18 mouse cellular contexts compared by ENCODE assay signal in the genomic region with DNA sequence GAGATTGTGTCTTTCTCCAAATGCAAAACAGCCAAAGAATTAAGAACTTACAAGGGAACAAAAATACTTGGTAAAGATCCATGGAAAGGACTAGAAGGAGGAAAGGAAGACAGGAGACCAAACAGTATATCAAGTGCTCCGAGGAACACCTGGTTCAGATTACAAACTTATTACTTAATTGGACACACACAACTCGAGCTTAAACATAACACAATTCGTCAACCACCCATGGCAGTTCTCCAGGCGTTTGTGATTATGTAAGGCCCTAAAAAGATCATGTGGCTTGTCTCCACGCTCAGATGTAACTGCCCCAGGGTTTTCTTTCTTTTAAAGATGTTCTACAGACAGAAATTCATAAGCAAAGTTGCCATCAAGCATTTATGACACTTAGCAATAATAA. TPM values are rescaled to one million over a fixed set of nuclear protein-coding genes. Genes with fewer than 3 reads are reported as not detected.
A peak's percentile ranks its signal among the peaks of the same experiment; 100 is the strongest.
DNase-seq lines count a peak whose midpoint lies in the region; ATAC-seq and TF ChIP-seq lines count a peak whose summit lies in the region.
"Had no signal": no experiment of that assay in that cellular context is flagged by ENCODE, and none has a peak within 500 bp of the region (broad histone marks: within the 10 kb centered on the region; RNA-seq: fewer than 3 reads in every experiment).

No protein-coding gene starts in this region.

- no peak overlapping the region for H3K9ac ChIP-seq in lung, embryonic 15.5 days
- H3K9ac ChIP-seq: heart, embryonic 12.5 days; limb, embryonic 12.5 days; liver, postnatal 0 days; midbrain, embryonic 13.5 days had no signal

- DNase-seq in gastrocnemius, adult 2 months: peak; percentile 20
- DNase-seq in gastrocnemius, postnatal 25 days: no peak
- DNase-seq in lung, postnatal 10 days: no peak
- DNase-seq in fat pad, adult 2 months (ENCODE audit: extremely low read depth, low read depth, low spot score): peak; percentile 14
- peak; percentile 45 for DNase-seq in skeletal muscle tissue, adult 2 months (ENCODE audit: low read depth, low spot score)
- no peak for DNase-seq in spleen, postnatal 36 days (ENCODE audit: low spot score in 2 of 2)
- DNase-seq: adrenal gland, adult 2 months; B cell, adult 2 months; cerebellum, adult 2 months; heart, postnatal 36 days; kidney, adult 11 months; liver, postnatal 0 days had no signal

- no peak overlapping the region for H3K4me3 ChIP-seq in gastrocnemius, adult 2 months
- H3K4me3 ChIP-seq in lung, embryonic 15.5 days: no peak overlapping the region
- H3K4me3 ChIP-seq: heart, embryonic 12.5 days; limb, embryonic 12.5 days; midbrain, embryonic 13.5 days had no signal

- TF ChIP-seq CTCF in gastrocnemius, adult 2 months (IDR thresholded peaks at IDR 0.05): no peak

- no peak overlapping the region for H3K4me2 ChIP-seq in lung, embryonic 15.5 days
- H3K4me2 ChIP-seq: heart, embryonic 12.5 days; limb, embryonic 12.5 days; midbrain, embryonic 13.5 days had no signal

- intact Hi-C loops in gastrocnemius, adult 2 months (cut with DNase I): no loop called here

- WGBS in lung, embryonic 15.5 days: 32% methylated on average over 5 of the region's 5 CpGs

- no peaks in the 10 kb centered on the region for H3K36me3 ChIP-seq in lung, embryonic 15.5 days
- H3K36me3 ChIP-seq: heart, embryonic 12.5 days; limb, embryonic 12.5 days; midbrain, embryonic 13.5 days had no signal

- H3K4me1 ChIP-seq in lung, embryonic 15.5 days: no peaks in the 10 kb centered on the region
- H3K4me1 ChIP-seq: heart, embryonic 12.5 days; limb, embryonic 12.5 days; midbrain, embryonic 13.5 days had no signal

- H3K9me3 ChIP-seq in lung, embryonic 15.5 days: no peaks in the 10 kb centered on the region
- H3K9me3 ChIP-seq: heart, embryonic 12.5 days; limb, embryonic 12.5 days; midbrain, embryonic 13.5 days had no signal

- H3K27me3 ChIP-seq in lung, embryonic 15.5 days: no peaks in the 10 kb centered on the region
- H3K27me3 ChIP-seq: heart, embryonic 12.5 days had no signal

- peak; percentile 31; the same call in 1 of the 2 replicates for ATAC-seq in lung, embryonic 15.5 days (ENCODE audit: borderline replicate concordance, extremely low read depth, low FRiP score, low TSS enrichment)
- ATAC-seq in activated CD4-positive, CD25-positive, alpha-beta regulatory T cell, adult 4 months: no peak
- ATAC-seq: hindbrain, embryonic 16.5 days; liver, postnatal 0 days; midbrain, embryonic 13.5 days had no signal

- no peak overlapping the region for H3K27ac ChIP-seq in gastrocnemius, adult 2 months
- H3K27ac ChIP-seq in lung, embryonic 15.5 days: no peak overlapping the region
- H3K27ac ChIP-seq: limb, embryonic 12.5 days; midbrain, embryonic 13.5 days had no signal

RNA-seq across cellular contexts. Expression of gene Pir, which starts 22.0 kb away (rescaled TPM):
- 1 to 10 TPM; 4.6 to 7.0 TPM for total RNA-seq in gastrocnemius, adult 2 months (2021)
- total RNA-seq in gastrocnemius, postnatal 25 days (2021): 1 to 10 TPM; 3.5 to 4.5 TPM
- polyA plus RNA-seq in lung, embryonic 15.5 days (2015; fragmentation: Nextera tagmentation; extraction: Ambion mirVana): 14.1 and 16.7 TPM in 2 replicates
- not detected for polyA plus RNA-seq in activated CD4-positive, CD25-positive, alpha-beta regulatory T cell, adult 4 months (2017; shearing (Covaris generic))

RNA-seq across cellular contexts. Expression of gene Bmx, which starts 33.2 kb away (rescaled TPM):
- under 1 TPM; 0.08 to 0.28 TPM for total RNA-seq in gastrocnemius, adult 2 months (2021)
- total RNA-seq in gastrocnemius, postnatal 25 days (2021): under 1 TPM; 0.36 to 0.56 TPM
- polyA plus RNA-seq in lung, embryonic 15.5 days (2015; fragmentation: Nextera tagmentation; extraction: Ambion mirVana): 1.2 and 1.4 TPM in 2 replicates
- polyA plus RNA-seq in activated CD4-positive, CD25-positive, alpha-beta regulatory T cell, adult 4 months (2017; shearing (Covaris generic)): not detected
- polyA plus RNA-seq: adrenal gland, adult 2 months had no signal

Comparison
In these comparisons a context has a peak if more than half of its experiments do, and no peak if none do; other contexts are left out.
1. DNase-seq: peak in gastrocnemius, adult 2 months (single experiment), fat pad, adult 2 months (single experiment) and skeletal muscle tissue, adult 2 months (single experiment); none in gastrocnemius, postnatal 25 days (single experiment), lung, postnatal 10 days (single experiment) and spleen, postnatal 36 days (0 of 2).